Mouse (Mus musculus): ENCODE results near the gene Hexim1.

GRCm38 (mm10) chr11:103141101-103141943 is 25.3 kb downstream of the Hexim1 start:
- no peak for TF ChIP-seq CHD2 (IDR thresholded peaks at IDR 0.05; ENCODE audit: low read depth, low read length)
- TF ChIP-seq ZC3H11A (IDR thresholded peaks at IDR 0.05; ENCODE audit: borderline replicate concordance, low read depth, low read length) = no peak
